Mouse (Mus musculus): ENCODE measurements around the gene Gpc6.

Gpc6 gene

GRCm38 (mm10) chr14:116947939-116948591, 22.9 kb downstream of the Gpc6 start:
- no peak for DNase-seq (ENCODE audit: low spot score in 2 of 2)

DNA sequence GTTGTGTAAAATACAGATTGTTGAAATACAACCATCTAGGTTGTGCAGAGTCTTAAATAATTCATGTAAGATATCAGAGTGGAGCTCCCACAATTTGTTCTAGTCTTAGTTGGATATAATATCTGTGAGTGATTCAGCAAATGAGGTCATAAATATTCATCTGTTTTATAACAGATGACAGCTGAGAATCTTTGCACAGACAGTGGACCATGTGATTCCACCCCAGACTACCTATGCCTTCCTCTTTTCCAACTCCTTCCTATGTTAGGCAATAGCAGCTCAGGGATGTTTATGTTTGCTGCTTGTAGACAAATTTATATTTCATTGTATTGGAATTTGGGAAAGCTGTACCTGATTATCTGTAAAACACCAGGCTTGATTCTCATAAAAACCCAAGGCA, 32.0 kb downstream of the Gpc6 start:
- no peak for DNase-seq (ENCODE audit: low spot score in 2 of 2)

DNA sequence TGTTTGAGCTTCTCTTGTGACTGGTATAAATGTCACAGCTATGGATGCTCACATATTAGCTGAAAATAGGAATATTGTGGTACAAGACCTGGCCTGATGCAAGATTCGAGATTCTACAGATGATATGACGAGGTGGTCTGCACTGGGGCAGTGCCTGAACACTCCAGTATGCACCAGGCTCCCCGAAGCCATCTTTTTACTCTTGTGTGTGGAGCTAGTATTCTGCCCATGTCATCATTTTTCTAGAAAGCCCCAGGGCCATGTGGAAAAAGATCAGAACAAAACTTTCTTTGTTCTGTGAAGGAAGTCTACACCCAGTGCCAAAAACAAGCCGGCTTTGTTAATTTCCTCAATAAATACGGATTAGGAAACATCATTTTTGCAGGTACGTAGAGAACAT, 39.7 kb downstream of the Gpc6 start:
- no peak for DNase-seq (ENCODE audit: low spot score in 2 of 2)

DNA sequence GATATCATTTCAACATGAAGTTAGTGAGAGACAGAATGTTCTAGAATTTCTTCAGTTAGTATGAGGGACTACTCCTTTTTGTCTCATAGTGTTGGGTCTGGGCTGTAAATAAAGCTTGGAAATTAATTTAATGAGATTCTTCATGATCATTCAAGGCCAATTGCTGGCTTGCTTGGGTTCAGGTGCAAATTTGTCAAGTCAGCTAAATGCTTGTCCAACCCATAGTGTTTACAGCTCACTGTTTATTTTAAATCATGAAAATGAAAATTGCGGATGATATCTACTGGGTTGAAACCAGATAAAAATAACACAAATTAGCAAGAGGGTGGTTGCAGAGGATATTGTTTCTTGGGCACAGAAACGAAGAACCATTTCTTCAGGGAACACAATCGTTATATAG, 49.6 kb downstream of the Gpc6 start:
- no peak for DNase-seq (ENCODE audit: low spot score in 2 of 2)

DNA sequence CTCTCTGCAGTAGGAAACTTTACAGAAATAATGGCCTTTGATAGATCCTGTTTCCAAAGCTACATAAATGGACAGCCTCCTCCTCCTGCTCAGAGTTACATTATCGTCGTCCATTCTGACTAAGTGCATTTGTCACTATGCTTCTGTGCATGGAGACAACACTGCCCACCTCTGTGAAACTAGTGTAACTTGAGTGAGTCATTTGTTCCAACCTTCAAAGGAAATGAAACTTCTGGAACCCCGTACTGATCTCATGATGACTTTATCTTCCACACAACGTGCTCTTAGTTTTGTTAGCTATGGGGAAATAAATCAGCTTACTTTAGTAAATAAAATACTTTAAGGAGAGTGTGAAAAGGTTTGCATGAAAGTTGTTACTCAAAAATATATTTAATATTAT, 50.1 kb downstream of the Gpc6 start:
- DNase-seq (ENCODE audit: low spot score in 2 of 2), result no peak

- DNase-seq (ENCODE audit: low spot score in 2 of 2), result no peak
Observed at GRCm38 (mm10) chr14:116977259-116977658, 52.1 kb downstream of the Gpc6 start.

DNA sequence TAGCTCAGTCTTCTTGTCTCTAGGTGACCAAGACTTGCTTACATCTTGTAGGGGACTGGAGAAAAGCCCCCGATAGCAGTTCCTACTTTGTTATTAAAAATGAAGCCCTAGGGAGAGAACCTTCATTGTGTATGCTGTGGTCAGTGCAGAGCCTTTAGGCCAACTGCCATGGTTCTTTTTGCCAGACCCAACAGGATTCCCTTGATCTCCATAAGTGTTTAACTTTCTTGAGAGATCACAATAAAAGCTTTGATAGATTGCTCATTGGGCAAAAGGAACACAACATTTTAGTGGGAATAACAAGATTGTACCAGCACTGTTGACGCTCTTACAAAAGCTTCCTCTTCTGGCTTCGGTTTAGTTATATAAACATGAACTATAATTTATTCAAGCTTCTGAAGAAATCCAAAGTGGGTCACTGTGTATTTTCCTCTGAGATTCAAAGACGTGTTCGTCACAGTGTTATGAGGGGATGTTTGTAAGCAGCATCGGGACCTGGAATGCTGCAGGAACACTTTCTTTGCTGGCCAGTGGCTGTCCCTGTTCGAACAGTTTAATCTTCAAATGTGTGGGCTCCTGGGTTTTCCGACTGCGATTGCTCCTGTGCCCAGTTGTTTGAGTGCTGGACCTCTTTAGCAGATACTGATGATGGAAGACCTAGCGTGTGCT, 54.7 kb downstream of the Gpc6 start:
- DNase-seq (ENCODE audit: low spot score in 2 of 2), result no peak

DNA sequence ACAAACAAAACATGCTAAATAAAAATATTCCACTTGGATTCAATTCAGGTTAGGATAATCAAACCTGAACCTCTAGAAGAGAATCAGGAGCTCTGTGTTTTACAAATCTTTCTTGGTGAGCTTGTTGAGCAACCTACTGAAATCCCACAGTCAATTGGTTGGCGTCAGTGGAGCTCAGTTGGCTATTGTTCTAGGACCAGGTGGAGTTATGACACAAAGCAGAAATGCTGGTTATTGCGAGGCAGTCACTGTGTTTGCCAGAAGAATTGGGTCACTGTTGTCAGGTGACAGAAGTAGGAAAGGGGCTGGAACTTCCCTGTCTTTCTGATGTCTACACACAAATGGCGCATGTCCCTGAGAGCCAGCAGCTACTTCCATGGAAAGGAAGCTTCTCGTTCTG, 56.6 kb downstream of the Gpc6 start:
- no peak for DNase-seq (ENCODE audit: low spot score in 2 of 2)

DNA sequence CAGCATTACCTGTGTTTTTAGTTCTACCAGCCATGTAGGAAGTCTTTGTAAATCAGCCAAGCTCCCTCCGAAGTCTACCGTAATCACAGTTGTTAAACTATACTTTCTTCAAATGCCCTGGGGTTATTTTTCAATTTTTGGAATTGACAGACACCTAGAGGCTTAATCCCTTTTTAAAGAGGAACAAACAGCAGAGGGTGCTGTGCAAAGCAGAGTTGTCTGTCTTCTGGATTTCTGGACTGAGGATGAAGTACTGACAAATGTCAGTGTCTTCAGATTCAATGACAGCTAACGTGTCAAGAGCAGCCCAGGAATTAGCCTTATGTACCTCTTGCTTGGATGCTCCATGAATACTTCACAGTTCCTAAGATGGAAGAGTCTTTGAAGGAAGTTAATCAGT, 62.2 kb downstream of the Gpc6 start:
- DNase-seq (ENCODE audit: low spot score in 2 of 2), result no peak

DNA sequence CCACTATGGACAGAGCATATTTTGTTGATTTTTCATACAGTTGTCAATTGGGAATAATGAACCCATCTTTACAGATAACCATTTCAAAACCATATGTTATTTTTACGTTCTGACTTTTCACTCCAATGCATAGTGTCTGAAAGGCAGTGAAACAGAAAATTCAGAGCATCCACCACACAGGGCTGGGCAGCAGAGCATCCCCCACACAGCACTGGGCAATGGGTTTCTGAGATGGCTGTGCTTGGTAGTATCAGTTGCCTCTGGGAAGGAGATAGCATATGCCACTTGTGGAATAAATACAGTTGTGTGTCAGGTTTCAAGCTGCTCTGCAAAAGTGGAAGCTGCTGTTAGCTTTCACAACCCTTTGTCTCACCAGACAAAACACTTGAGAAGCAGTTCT, 75.3 kb downstream of the Gpc6 start:
- DNase-seq (ENCODE audit: low spot score in 2 of 2), result no peak

GRCm38 (mm10) chr14:117002313-117002712, 77.2 kb downstream of the Gpc6 start:
- no peak for DNase-seq (ENCODE audit: low spot score in 2 of 2)

GRCm38 (mm10) chr14:117008781-117009180, 83.7 kb downstream of the Gpc6 start:
- no peak for DNase-seq (ENCODE audit: low spot score in 2 of 2)

DNA sequence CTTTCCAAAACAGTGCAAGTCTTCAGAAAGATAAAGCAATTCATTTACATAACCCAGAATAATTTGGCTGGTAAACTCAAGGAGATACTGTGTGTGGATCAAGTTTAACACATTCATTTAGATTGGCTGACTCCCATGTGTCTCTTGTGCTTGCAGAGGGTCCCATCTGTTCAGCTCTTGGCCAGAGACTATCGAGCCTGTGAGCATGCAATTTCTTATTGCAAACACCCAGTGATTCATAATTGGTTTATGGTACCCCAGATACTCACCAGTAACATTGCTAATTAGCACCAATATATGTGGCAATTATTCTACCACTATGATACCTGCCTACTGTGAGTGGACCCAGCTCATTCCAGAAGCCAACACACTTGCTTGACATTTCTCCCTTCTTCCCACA, 87.9 kb downstream of the Gpc6 start:
- DNase-seq (ENCODE audit: low spot score in 2 of 2), result no peak

GRCm38 (mm10) chr14:117013554-117014117, 88.5 kb downstream of the Gpc6 start:
- no peak for DNase-seq (ENCODE audit: low spot score in 2 of 2)

DNA sequence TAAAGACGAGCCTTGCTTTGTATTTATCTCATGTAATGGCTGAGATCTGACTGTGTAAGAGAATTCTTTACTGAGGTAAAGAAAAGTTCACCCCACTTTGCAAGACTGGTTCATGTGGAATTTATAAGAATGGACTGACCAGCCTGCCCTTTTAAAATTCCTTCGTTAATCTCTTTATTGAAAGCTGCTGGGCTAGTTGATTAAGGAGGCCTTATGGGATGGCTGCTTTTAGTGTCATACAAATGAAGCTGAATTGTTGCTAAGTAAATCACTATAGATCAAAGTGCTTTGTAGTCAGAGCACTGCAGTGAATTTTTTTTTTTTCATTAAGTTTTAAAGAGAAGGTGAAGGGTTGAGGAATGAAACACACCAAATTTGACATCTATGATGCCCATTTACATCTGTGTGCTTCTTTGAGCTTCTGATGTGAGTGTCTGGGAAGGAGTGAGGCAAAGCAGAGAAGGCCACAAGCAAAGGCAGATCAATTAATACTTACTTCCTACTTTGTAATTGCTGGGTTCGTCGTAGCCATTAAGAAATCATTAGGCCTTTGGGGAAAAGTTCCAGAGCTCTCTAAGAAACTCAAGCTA, 90.3 kb downstream of the Gpc6 start:
- DNase-seq (ENCODE audit: low spot score in 2 of 2), result no peak

DNA sequence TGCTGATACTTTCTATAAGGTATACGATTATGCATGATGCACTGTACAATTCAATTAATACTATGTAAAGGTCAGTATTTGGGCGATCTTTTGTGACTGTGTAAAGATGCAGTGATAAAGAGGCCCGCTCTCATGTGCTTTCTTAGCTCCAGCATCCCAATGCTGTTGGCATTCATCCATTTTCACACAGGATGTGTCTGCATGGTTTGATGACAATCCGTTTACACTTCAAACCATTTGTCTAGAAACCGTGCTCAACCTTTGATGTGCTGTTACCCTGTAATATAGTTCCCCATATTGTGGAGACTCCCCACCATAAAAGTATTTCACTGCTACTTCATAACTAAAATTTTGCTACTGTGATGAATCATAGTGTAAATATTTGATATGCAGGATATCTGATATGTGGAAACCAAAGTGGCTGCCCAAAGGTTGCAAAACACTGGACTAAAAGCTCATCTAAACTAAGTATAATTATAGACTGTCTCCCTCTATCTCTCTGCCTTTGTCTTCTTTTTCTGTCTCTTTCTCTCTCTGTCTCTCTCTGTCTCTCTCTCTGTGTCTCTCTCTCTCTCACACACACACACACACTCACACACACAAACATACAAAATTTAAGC, 97.2 kb downstream of the Gpc6 start:
- DNase-seq (ENCODE audit: low spot score in 2 of 2), result no peak

GRCm38 (mm10) chr14:117034146-117034545, 109.0 kb downstream of the Gpc6 start:
- no peak for DNase-seq (ENCODE audit: low spot score in 2 of 2)

GRCm38 (mm10) chr14:117041017-117041416, 115.9 kb downstream of the Gpc6 start:
- no peak for DNase-seq (ENCODE audit: low spot score in 2 of 2)

DNA sequence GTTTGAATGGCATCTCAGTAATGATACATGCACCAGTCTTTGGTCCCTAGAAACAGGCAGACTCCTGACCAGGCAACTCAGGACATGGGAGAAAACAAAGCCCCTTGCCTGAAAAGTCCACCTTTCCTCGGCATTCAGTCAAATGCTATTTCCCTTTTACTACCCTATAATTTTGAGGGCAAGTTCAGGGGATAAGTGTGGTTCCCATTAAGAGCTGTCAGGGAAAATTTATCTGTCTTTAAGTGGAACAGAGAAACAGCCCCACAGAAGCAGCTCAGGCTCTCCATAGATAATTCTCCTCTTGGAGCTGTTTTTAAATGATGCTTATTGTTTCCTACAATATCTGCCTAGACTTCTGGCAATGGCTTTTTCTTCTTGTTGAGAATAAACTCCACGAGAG, 123.8 kb downstream of the Gpc6 start:
- no peak for DNase-seq (ENCODE audit: low spot score in 2 of 2)

DNA sequence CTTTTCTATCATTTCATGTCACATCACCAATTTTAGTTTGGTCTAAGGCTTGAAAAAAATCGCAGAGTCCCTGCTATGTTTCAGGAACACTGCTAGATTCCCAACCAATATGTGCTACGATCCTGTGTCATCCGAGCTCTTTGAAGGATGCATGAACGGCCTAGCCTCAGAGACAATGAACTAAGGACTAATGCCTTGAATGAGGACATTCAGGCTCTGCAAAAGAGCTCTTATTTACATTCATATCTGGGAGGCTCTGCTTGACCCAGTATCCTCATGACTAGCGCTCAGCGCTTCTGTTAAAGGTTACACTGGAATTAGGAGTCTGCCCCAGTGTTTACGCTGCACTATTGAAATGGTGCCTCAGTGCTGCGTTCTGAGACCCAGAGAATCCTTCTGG, 125.8 kb downstream of the Gpc6 start:
- DNase-seq (ENCODE audit: low spot score in 2 of 2), result no peak

GRCm38 (mm10) chr14:117053361-117053760, 128.2 kb downstream of the Gpc6 start:
- DNase-seq (ENCODE audit: low spot score in 2 of 2), result no peak

DNA sequence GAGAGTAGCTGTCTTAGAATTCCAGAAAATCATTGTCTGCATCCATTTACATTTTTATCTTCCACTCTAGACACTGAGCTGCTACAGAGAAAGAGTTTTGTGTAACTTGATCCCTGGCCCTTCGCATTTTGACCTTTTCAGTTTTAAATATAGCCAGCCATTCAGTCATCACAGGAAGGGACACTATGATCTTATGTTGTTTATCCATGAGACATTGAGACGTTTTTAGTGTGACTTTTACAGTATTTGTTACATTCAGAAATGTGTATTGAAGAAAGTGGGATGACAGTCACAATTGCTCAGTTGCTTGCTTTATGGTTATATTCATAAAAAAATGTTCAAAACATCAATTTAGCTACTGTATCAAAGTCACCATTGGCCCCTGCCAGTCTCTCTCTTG, 130.0 kb downstream of the Gpc6 start:
- DNase-seq (ENCODE audit: low spot score in 2 of 2), result no peak

DNA sequence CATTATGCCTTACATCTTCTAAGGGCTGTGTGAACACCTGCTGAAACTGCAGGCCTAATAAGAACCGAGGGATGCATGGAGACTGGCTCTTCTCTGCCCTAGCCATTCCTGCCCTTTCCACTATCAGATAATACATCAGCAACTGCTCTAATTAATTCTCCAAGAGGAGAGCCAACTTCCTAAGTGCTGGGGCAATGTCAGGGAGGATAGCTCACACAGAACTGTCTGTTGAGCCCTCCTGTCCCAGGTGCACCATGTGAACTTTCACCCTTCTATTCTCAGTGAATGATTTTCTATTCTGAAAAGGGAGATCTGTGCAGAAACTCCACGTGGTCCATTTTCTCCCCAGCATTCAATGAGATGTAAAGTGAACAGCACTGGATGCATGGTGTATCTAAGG, 136.0 kb downstream of the Gpc6 start:
- DNase-seq (ENCODE audit: low spot score in 2 of 2), result no peak
